ENCODE assay signal across 27 mouse cellular contexts in the genomic region with DNA sequence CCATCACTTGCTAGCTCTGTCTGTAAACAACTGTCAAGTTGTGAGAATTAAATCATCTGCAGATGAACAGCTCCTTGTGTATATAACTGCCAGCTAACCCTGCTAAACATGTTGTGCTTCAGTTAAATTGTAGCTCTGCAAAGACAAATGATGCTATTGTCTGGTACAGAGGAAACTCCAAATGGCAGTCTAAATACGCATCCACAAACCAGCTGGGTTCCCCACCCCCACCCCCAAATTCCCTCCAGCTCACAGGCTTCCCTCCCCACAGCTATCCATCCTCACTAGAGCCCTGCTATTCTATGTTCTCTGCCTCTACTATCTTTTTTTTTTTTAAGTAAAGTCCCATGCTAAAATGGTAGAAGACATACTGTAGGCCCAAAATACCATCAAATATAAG. TPM values are rescaled to one million over a fixed set of nuclear protein-coding genes. Genes with fewer than 3 reads are reported as not detected.
DNase-seq lines count a peak whose midpoint lies in the region; ATAC-seq and TF ChIP-seq lines count a peak whose summit lies in the region.
"Had no signal": no experiment of that assay in that cellular context is flagged by ENCODE, and none has a peak within 500 bp of the region (broad histone marks: within the 10 kb centered on the region; RNA-seq: fewer than 3 reads in every experiment).

No protein-coding gene starts in this region.

- no peak overlapping the region for H3K9ac ChIP-seq in forebrain, postnatal 0 days
- H3K9ac ChIP-seq: embryonic facial prominence, embryonic 13.5 days; embryonic facial prominence, embryonic 15.5 days; forebrain, embryonic 13.5 days; forebrain, embryonic 15.5 days had no signal

- TF ChIP-seq CTCF in forebrain, postnatal 0 days (IDR thresholded peaks at IDR 0.05; ENCODE audit: low read depth): no peak
- TF ChIP-seq CTCF in layer of hippocampus, adult 2 months (conservative IDR thresholded peaks at IDR 0.05): no peak

- H3K9me3 ChIP-seq in forebrain, postnatal 0 days (ENCODE audit: low read length): no peaks in the 10 kb centered on the region
- H3K9me3 ChIP-seq in forebrain, embryonic 10.5 days: no peaks in the 10 kb centered on the region
- H3K9me3 ChIP-seq: embryonic facial prominence, embryonic 13.5 days; embryonic facial prominence, embryonic 15.5 days; forebrain, embryonic 13.5 days; forebrain, embryonic 15.5 days; G1E had no signal

- H3K36me3 ChIP-seq in forebrain, postnatal 0 days (ENCODE audit: insufficient read depth): 0 out of 2 replicates have a peak, but pooled peaks cover 4% of the 10 kb centered on the region
- H3K36me3 ChIP-seq in forebrain, embryonic 10.5 days (replicated peaks): no peaks in the 10 kb centered on the region
- H3K36me3 ChIP-seq: embryonic facial prominence, embryonic 13.5 days; embryonic facial prominence, embryonic 15.5 days; G1E had no signal

- peak; percentile 36; the same call in 1 of the 2 replicates for ATAC-seq in forebrain, postnatal 0 days
- ATAC-seq: activated CD4-positive, CD25-positive, alpha-beta regulatory T cell, adult 4 months; CD4-positive, CD25-positive, alpha-beta regulatory T cell, adult 4 months; forebrain, embryonic 13.5 days; forebrain, embryonic 15.5 days; Patski had no signal

- DNase-seq in forebrain, postnatal 0 days: no peak
- DNase-seq in forebrain, embryonic 10.5 days (ENCODE audit: extremely low spot score, low spot score): no peak
- DNase-seq in layer of hippocampus, adult 2 months (ENCODE audit: low spot score in 2 of 2): no peak
- DNase-seq in layer of hippocampus, adult 9-11 months: no peak
- peak; percentile 29 for DNase-seq in telencephalon, adult 2 months (ENCODE audit: low read depth, low spot score)
- DNase-seq in cerebellum, adult 8-10 months: no peak
- DNase-seq: adrenal gland, adult 8-10 months; adrenal gland, postnatal 14 days; adrenal gland, postnatal 36 days; B cell, adult 2 months; cerebellum, adult 11-12 months; cerebellum, adult 2 months; cerebellum, adult 9-11 months; cerebellum, postnatal 14 days; cerebellum, postnatal 36 days; embryo, embryonic 11 days had no signal

- no peak overlapping the region for H3K4me3 ChIP-seq in forebrain, postnatal 0 days (ENCODE audit: low read depth, low read length)
- no peak overlapping the region for H3K4me3 ChIP-seq in forebrain, embryonic 10.5 days
- no peak overlapping the region for H3K4me3 ChIP-seq in layer of hippocampus, adult 2 months
- H3K4me3 ChIP-seq: embryonic facial prominence, embryonic 13.5 days; embryonic facial prominence, embryonic 15.5 days; erythroblast, embryonic 14.5 days; forebrain, embryonic 13.5 days; forebrain, embryonic 15.5 days had no signal

- WGBS in forebrain, postnatal 0 days: 51% methylated on average over 1 of the region's 1 CpGs
- 59% methylated on average over 1 of the region's 1 CpGs for WGBS in forebrain, embryonic 10.5 days

- 0 out of 2 replicates have a peak overlapping the region, but pooled peaks have one; percentile 21 for H3K27ac ChIP-seq in forebrain, postnatal 0 days (ENCODE audit: low read depth, low read length)
- H3K27ac ChIP-seq in forebrain, embryonic 10.5 days: no peak overlapping the region
- peak overlapping the region; percentile 75; the same call in 1 of the 2 replicates for H3K27ac ChIP-seq in layer of hippocampus, adult 2 months
- H3K27ac ChIP-seq: embryonic facial prominence, embryonic 13.5 days; embryonic facial prominence, embryonic 15.5 days; forebrain, embryonic 13.5 days; forebrain, embryonic 15.5 days had no signal

- H3K4me2 ChIP-seq in forebrain, postnatal 0 days (ENCODE audit: low read depth): no peak overlapping the region
- H3K4me2 ChIP-seq: embryonic facial prominence, embryonic 13.5 days; embryonic facial prominence, embryonic 15.5 days; forebrain, embryonic 13.5 days; forebrain, embryonic 15.5 days had no signal

- no peaks in the 10 kb centered on the region for H3K27me3 ChIP-seq in forebrain, postnatal 0 days (ENCODE audit: insufficient read depth, low read length)
- no peaks in the 10 kb centered on the region for H3K27me3 ChIP-seq in forebrain, embryonic 10.5 days (ENCODE audit: poor library complexity, severe bottlenecking)
- H3K27me3 ChIP-seq: CH12.LX; embryonic facial prominence, embryonic 13.5 days; embryonic facial prominence, embryonic 15.5 days; forebrain, embryonic 13.5 days; forebrain, embryonic 15.5 days; Patski had no signal

- no peaks in the 10 kb centered on the region for H3K4me1 ChIP-seq in forebrain, postnatal 0 days (ENCODE audit: insufficient read depth)
- H3K4me1 ChIP-seq in forebrain, embryonic 10.5 days: peaks cover 3% of the 10 kb centered on the region; the same call in 1 of the 2 replicates
- H3K4me1 ChIP-seq: forebrain, embryonic 13.5 days; forebrain, embryonic 15.5 days had no signal

RNA-seq across cellular contexts. Expression of a gene that starts 13.1 kb away (rescaled TPM):
- total RNA-seq in forebrain, postnatal 0 days (2014; rRNA removed): 47.0 and 68.4 TPM in 2 replicates
- 22.1 and 43.3 TPM in 2 replicates for polyA plus RNA-seq in forebrain, postnatal 0 days (2015; fragmentation: Nextera tagmentation; extraction: Ambion mirVana)
- polyA plus RNA-seq in forebrain, embryonic 10.5 days (2016; fragmentation: Nextera tagmentation; extraction: Ambion mirVana): 4.1 and 4.2 TPM in 2 replicates
- 10 to 100 TPM; 25.7 to 26.6 TPM for total RNA-seq in layer of hippocampus, adult 2 months (2021)
- total RNA-seq: CH12.LX; common myeloid progenitor, adult 5-6 weeks had no signal
- polyA plus RNA-seq: erythroblast, embryonic 14.5 days; G1E had no signal

RNA-seq across cellular contexts. Expression of a gene that starts 32.3 kb away (rescaled TPM):
- total RNA-seq in forebrain, postnatal 0 days (2014; rRNA removed): 8.0 and 11.3 TPM in 2 replicates
- polyA plus RNA-seq in forebrain, postnatal 0 days (2015; fragmentation: Nextera tagmentation; extraction: Ambion mirVana): 2.3 and 3.3 TPM in 2 replicates
- 1.1 and 1.2 TPM in 2 replicates for polyA plus RNA-seq in forebrain, embryonic 10.5 days (2016; fragmentation: Nextera tagmentation; extraction: Ambion mirVana)
- 10 to 100 TPM; 10.6 to 10.9 TPM for total RNA-seq in layer of hippocampus, adult 2 months (2021)
- total RNA-seq: G1E had no signal
- polyA plus RNA-seq: activated CD4-positive, CD25-positive, alpha-beta regulatory T cell, adult 4 months; CD4-positive, CD25-positive, alpha-beta regulatory T cell, adult 4 months; erythroblast, embryonic 14.5 days; G1E had no signal
